Mouse (Mus musculus) MEL (cell line): ENCODE measurements at regions not wholly inside any gene's neighbourhood (a gene's known extent, or its start where the extent isn't known, plus 50 kb on each side); places are given as distances from the start of the nearest gene placed in this dataset.

Experiments used
- DNase-seq: peaks from one replicate; pipeline ENCODE4 v3.0.0; 2011; ENCODE audit warnings: low read depth, low spot score
- H3K27ac ChIP-seq: 2 replicates; pipeline ENCODE4 v1.5.1; 2012; ENCODE audit warnings: low read depth, mild to moderate bottlenecking, control low read depth, low read length, moderate library complexity; ENCODE audit not compliant: control insufficient read depth
- H3K27me3 ChIP-seq, 2 experiments: fragments of 150-350 bp in 1 of 2; sonication (generic) in 1 of 2; 2 replicates each; pipeline ENCODE4 v1.6.1; 2012; ENCODE audit warnings: low read length in 2 of 2, mild to moderate bottlenecking in 2 of 2, improper control_type of control experiment in 1 of 2, moderate library complexity in 1 of 2; ENCODE audit not compliant: insufficient read depth in 2 of 2, control insufficient read depth in 1 of 2
- H3K36me3 ChIP-seq, 2 experiments: 2 replicates each; pipeline ENCODE4 v1.6.1; 2012 to 2014; ENCODE audit warnings: low read length in 2 of 2, improper control_type of control experiment in 1 of 2, inconsistent platforms in 1 of 2, mild to moderate bottlenecking in 1 of 2; ENCODE audit not compliant: insufficient read depth in 2 of 2, control insufficient read depth in 1 of 2
- H3K4me1 ChIP-seq, 2 experiments: fragments of 150-350 bp in 1 of 2; sonication (generic) in 1 of 2; 2 replicates each; pipeline ENCODE4 v1.6.1; 2012; ENCODE audit warnings: low read length in 2 of 2, improper control_type of control experiment in 1 of 2, mild to moderate bottlenecking in 1 of 2; ENCODE audit not compliant: insufficient read depth in 2 of 2, control insufficient read depth in 1 of 2
- H3K4me3 ChIP-seq, 2 experiments: fragments of 150-350 bp in 1 of 2; sonication (generic) in 1 of 2; 2 replicates each; pipeline ENCODE4 v1.5.1; 2012; ENCODE audit warnings: low read depth in 2 of 2, low read length in 2 of 2, mild to moderate bottlenecking in 2 of 2, moderate library complexity in 2 of 2, control low read depth in 1 of 2, improper control_type of control experiment in 1 of 2; ENCODE audit not compliant: control insufficient read depth in 1 of 2, insufficient read depth in 1 of 2
- H3K79me2 ChIP-seq: 2 replicates; pipeline ENCODE4 v1.6.1; 2012; ENCODE audit warnings: mild to moderate bottlenecking, low read length, moderate library complexity; ENCODE audit not compliant: control insufficient read depth, poor library complexity, insufficient read depth
- H3K9ac ChIP-seq: 2 replicates; pipeline ENCODE4 v1.6.1; 2012; ENCODE audit warnings: low read depth, mild to moderate bottlenecking, control low read depth, low read length, moderate library complexity; ENCODE audit not compliant: control insufficient read depth, poor library complexity, severe bottlenecking
- H3K9me3 ChIP-seq: fragments of 150-350 bp; sonication (generic); replicated peaks from 2 replicates; pipeline ENCODE4 v1.6.1; 2012; ENCODE audit warnings: mild to moderate bottlenecking, low read length, improper control_type of control experiment, moderate library complexity; ENCODE audit not compliant: insufficient read depth
- CHD1 ChIP-seq: IDR thresholded peaks from 2 replicates; pipeline ENCODE4 v1.6.1; 2012; ENCODE audit warnings: low read depth, mild to moderate bottlenecking, inconsistent platforms, low read length, improper control_type of control experiment
- CTCF ChIP-seq, 3 experiments: IDR thresholded peaks in 2 of 3; conservative IDR thresholded peaks in 1 of 3; 2 replicates each; pipeline ENCODE4 v1.5.1; 2011 to 2012; ENCODE audit warnings: low read length in 3 of 3, low read depth in 2 of 3, mild to moderate bottlenecking in 2 of 3, improper control_type of control experiment in 1 of 3, inconsistent platforms in 1 of 3, mixed read lengths in 1 of 3, moderate library complexity in 1 of 3; ENCODE audit not compliant: control insufficient read depth in 1 of 3, insufficient read depth in 1 of 3, poor library complexity in 1 of 3, severe bottlenecking in 1 of 3
- E2F4 ChIP-seq: IDR thresholded peaks from 2 replicates; pipeline ENCODE4 v1.6.1; 2011; ENCODE audit warnings: low read depth, low read length, improper control_type of control experiment, borderline replicate concordance
- ELF1 ChIP-seq: IDR thresholded peaks from 2 replicates; pipeline ENCODE4 v1.6.1; 2014; ENCODE audit warnings: low read depth, mild to moderate bottlenecking, inconsistent platforms, low read length, improper control_type of control experiment, moderate library complexity
- EP300 ChIP-seq, 2 experiments: IDR thresholded peaks; 2 replicates each; pipeline ENCODE4 v1.6.1; 2011; ENCODE audit warnings: improper control_type of control experiment in 2 of 2, low read length in 2 of 2, low read depth in 1 of 2, mild to moderate bottlenecking in 1 of 2
- ETS1 ChIP-seq: IDR thresholded peaks from 2 replicates; pipeline ENCODE4 v1.6.1; 2012; ENCODE audit warnings: low read depth, mild to moderate bottlenecking, inconsistent platforms, low read length, improper control_type of control experiment, moderate library complexity
- GATA1 ChIP-seq: IDR thresholded peaks from 2 replicates; pipeline ENCODE4 v1.6.1; 2011; ENCODE audit warnings: low read depth, low read length, improper control_type of control experiment
- HCFC1 ChIP-seq: IDR thresholded peaks from 2 replicates; pipeline ENCODE4 v1.6.1; 2012; ENCODE audit warnings: low read depth, mild to moderate bottlenecking, inconsistent platforms, low read length, improper control_type of control experiment, moderate library complexity
- MEF2A ChIP-seq: IDR thresholded peaks from 2 replicates; pipeline ENCODE4 v1.6.1; 2014; ENCODE audit warnings: low read depth, mild to moderate bottlenecking, inconsistent platforms, low read length, improper control_type of control experiment; ENCODE audit not compliant: poor library complexity, insufficient replicate concordance, severe bottlenecking; ENCODE audit errors: extremely low read depth
- MXI1 ChIP-seq: IDR thresholded peaks from 2 replicates; pipeline ENCODE4 v1.6.1; 2011; ENCODE audit warnings: mild to moderate bottlenecking, low read depth, low read length, improper control_type of control experiment
- MYB ChIP-seq: IDR thresholded peaks from 2 replicates; pipeline ENCODE4 v1.6.1; 2011; ENCODE audit warnings: mild to moderate bottlenecking, low read depth, low read length, improper control_type of control experiment
- RAD21 ChIP-seq: IDR thresholded peaks from 2 replicates; pipeline ENCODE4 v1.6.1; 2011; ENCODE audit warnings: mild to moderate bottlenecking, low read depth, low read length, improper control_type of control experiment
- RCOR1 ChIP-seq: IDR thresholded peaks from 2 replicates; pipeline ENCODE4 v1.6.1; 2012; ENCODE audit warnings: low read depth, mild to moderate bottlenecking, inconsistent platforms, low read length, improper control_type of control experiment
- SIN3A ChIP-seq: IDR thresholded peaks from 2 replicates; pipeline ENCODE4 v1.6.1; 2012; ENCODE audit warnings: low read length, improper control_type of control experiment, inconsistent platforms
- TAL1 ChIP-seq: IDR thresholded peaks from 2 replicates; pipeline ENCODE4 v1.6.1; 2012; ENCODE audit warnings: mild to moderate bottlenecking, inconsistent platforms, low read length, moderate library complexity, mixed read lengths
- TBP ChIP-seq: IDR thresholded peaks from 2 replicates; pipeline ENCODE4 v1.8.0; 2011; ENCODE audit warnings: low read depth, low read length, improper control_type of control experiment
- USF1 ChIP-seq: IDR thresholded peaks from 2 replicates; pipeline ENCODE4 v1.6.1; 2014; ENCODE audit warnings: low read depth, mild to moderate bottlenecking, inconsistent platforms, low read length, improper control_type of control experiment, moderate library complexity
- USF2 ChIP-seq, 2 experiments: IDR thresholded peaks; 2 replicates each; pipeline ENCODE4 v1.6.1; 2011 to 2012; ENCODE audit warnings: improper control_type of control experiment in 2 of 2, low read length in 2 of 2, borderline replicate concordance in 1 of 2, inconsistent platforms in 1 of 2, low read depth in 1 of 2, mild to moderate bottlenecking in 1 of 2; ENCODE audit not compliant: insufficient read depth in 1 of 2
- ZC3H11A ChIP-seq: IDR thresholded peaks from 2 replicates; pipeline ENCODE4 v1.6.1; 2012; ENCODE audit warnings: low read depth, mild to moderate bottlenecking, inconsistent platforms, low read length, improper control_type of control experiment
- ZKSCAN1 ChIP-seq: IDR thresholded peaks from 2 replicates; pipeline ENCODE4 v1.6.1; 2012; ENCODE audit warnings: low read depth, mild to moderate bottlenecking, inconsistent platforms, low read length, improper control_type of control experiment, moderate library complexity
- ZMIZ1 ChIP-seq: IDR thresholded peaks from 2 replicates; pipeline ENCODE4 v1.6.1; 2012; ENCODE audit warnings: low read depth, mild to moderate bottlenecking, inconsistent platforms, low read length, improper control_type of control experiment, moderate library complexity

- TF ChIP-seq MXI1: no peak
These were observed 608.4 kb upstream of the 2610301B20Rik start (continued) for GRCm38 (mm10) chr4:10265942-10266341.

- DNase-seq: no peak
- no peak overlapping the region for H3K9ac ChIP-seq
- TF ChIP-seq GATA1 (no peak), ZKSCAN1 (no peak), ELF1 (no peak), EP300 (IDR thresholded peaks at IDR 0.05; ENCODE audit: low read depth in 1 of 2, low read length in 2 of 2) (no peak), MEF2A (no peak), USF1 (no peak), RCOR1 (no peak), RAD21 (no peak), E2F4 (no peak), USF2 (IDR thresholded peaks at IDR 0.05; ENCODE audit: borderline replicate concordance in 1 of 2, insufficient read depth in 1 of 2, low read depth in 1 of 2, low read length in 2 of 2) (no peak), MYB (no peak), CHD1 (no peak), TAL1 (no peak), ZMIZ1 (no peak), TBP (no peak), ZC3H11A (no peak), HCFC1 (no peak), CTCF (IDR thresholded peaks at IDR 0.05 in 2 of 3, conservative IDR thresholded peaks at IDR 0.05 in 1 of 3; ENCODE audit: control insufficient read depth in 1 of 3, insufficient read depth in 1 of 3, low read depth in 2 of 3, low read length in 3 of 3, poor library complexity in 1 of 3, severe bottlenecking in 1 of 3) (no peak), SIN3A (no peak)
- TF ChIP-seq, all 39 proteins: peak for 0
- no peaks in the 10 kb centered on the region for H3K9me3 ChIP-seq
- H3K36me3 ChIP-seq: no peaks in the 10 kb centered on the region
- H3K4me1 ChIP-seq: no peaks in the 10 kb centered on the region
- H3K27me3 ChIP-seq: no peaks in the 10 kb centered on the region
- H3K79me2 ChIP-seq: no peaks in the 10 kb centered on the region
- no peak overlapping the region for H3K27ac ChIP-seq
- H3K4me3 ChIP-seq: no peak overlapping the region
These were observed 588.7 kb upstream of the 2610301B20Rik start for GRCm38 (mm10) chr4:10285562-10285961.

GRCm38 (mm10) chr4:10290326-10290725, 584.0 kb upstream of the 2610301B20Rik start:
- Histone ChIP-seq H3K4me3 (no peak overlapping the region), H3K36me3 (no peaks in the 10 kb centered on the region), H3K27me3 (no peaks in the 10 kb centered on the region), H3K9ac (no peak overlapping the region), H3K27ac (no peak overlapping the region), H3K79me2 (no peaks in the 10 kb centered on the region), H3K4me1 (no peaks in the 10 kb centered on the region), H3K9me3 (no peaks in the 10 kb centered on the region)
- TF ChIP-seq RAD21 (peak; percentile 13), ETS1 (no peak), CTCF (IDR thresholded peaks at IDR 0.05 in 2 of 3, conservative IDR thresholded peaks at IDR 0.05 in 1 of 3; ENCODE audit: control insufficient read depth in 1 of 3, insufficient read depth in 1 of 3, low read depth in 2 of 3, low read length in 3 of 3, poor library complexity in 1 of 3, severe bottlenecking in 1 of 3) (peak in 1 of 3 experiments; percentile 17; a peak in 2 of 6 replicates)
- DNase-seq: peak; percentile 4
